Mouse (Mus musculus) cerebellum, postnatal 36 days (tissue): ENCODE measurements at regions not wholly inside any gene's neighbourhood (a gene's known extent, or its start where the extent isn't known, plus 50 kb on each side); places are given as distances from the start of the nearest gene placed in this dataset.

Experiments
- DNase-seq, 2 experiments: peaks; one replicate each; pipeline ENCODE4 v3.0.0; 2021 to 2022; ENCODE audit warnings: mixed read lengths in 2 of 2

GRCm38 (mm10) chr12:12620316-12620715 lies 321.4 kb downstream of the Mycn start:
- DNase-seq, result no peak

- no peak for DNase-seq
Measured at GRCm38 (mm10) chr12:12619431-12619830, 322.3 kb downstream of the Mycn start.

- DNase-seq, result no peak
Measured at GRCm38 (mm10) chr12:12612520-12612919, 329.2 kb downstream of the Mycn start.

- DNase-seq, result no peak
Measured at GRCm38 (mm10) chr12:12610861-12611260, 330.9 kb downstream of the Mycn start.

- DNase-seq, result no peak
Measured at GRCm38 (mm10) chr12:12607995-12608394, 333.7 kb downstream of the Mycn start.

GRCm38 (mm10) chr12:12606911-12607310 lies 334.8 kb downstream of the Mycn start:
- no peak for DNase-seq

GRCm38 (mm10) chr12:12605495-12605894 lies 336.2 kb downstream of the Mycn start:
- DNase-seq, result no peak

GRCm38 (mm10) chr12:12601362-12601761 lies 339.4 kb downstream of the Fam49a start:
- DNase-seq, result no peak

- DNase-seq, result no peak
Measured at GRCm38 (mm10) chr12:12595399-12595798, 333.5 kb downstream of the Fam49a start.

GRCm38 (mm10) chr12:12594567-12594966 lies 332.6 kb downstream of the Fam49a start:
- DNase-seq, result no peak

GRCm38 (mm10) chr12:12593343-12593742 lies 331.4 kb downstream of the Fam49a start:
- DNase-seq, result no peak

- DNase-seq, result no peak
Measured at GRCm38 (mm10) chr12:12590753-12591291, 328.9 kb downstream of the Fam49a start.

- DNase-seq, result no peak
Measured at GRCm38 (mm10) chr12:12588771-12589370, 326.9 kb downstream of the Fam49a start.

GRCm38 (mm10) chr12:12586436-12586835 lies 324.5 kb downstream of the Fam49a start:
- DNase-seq, result no peak

- no peak for DNase-seq
Measured at GRCm38 (mm10) chr12:12581271-12582186, 319.6 kb downstream of the Fam49a start.

GRCm38 (mm10) chr12:12580763-12581178 lies 318.8 kb downstream of the Fam49a start:
- no peak for DNase-seq

GRCm38 (mm10) chr12:12578278-12578677 lies 316.3 kb downstream of the Fam49a start:
- DNase-seq, result no peak

GRCm38 (mm10) chr12:12570563-12571251 lies 308.8 kb downstream of the Fam49a start:
- no peak for DNase-seq

- DNase-seq, result no peak
Measured at GRCm38 (mm10) chr12:12567734-12568104, 305.8 kb downstream of the Fam49a start.

GRCm38 (mm10) chr12:12567058-12567733 lies 305.3 kb downstream of the Fam49a start:
- DNase-seq, result no peak

GRCm38 (mm10) chr12:12562267-12562666 lies 300.3 kb downstream of the Fam49a start:
- no peak for DNase-seq

- DNase-seq, result no peak
Measured at GRCm38 (mm10) chr12:12551818-12552217, 289.9 kb downstream of the Fam49a start.

GRCm38 (mm10) chr12:12549649-12550048 lies 287.7 kb downstream of the Fam49a start:
- DNase-seq, result no peak
